Mouse (Mus musculus) stomach, postnatal 0 days (tissue): Measurements from ENCODE around the gene Ifnar2.

Experiments used
- CTCF ChIP-seq: IDR thresholded peaks from 2 replicates; pipeline ENCODE4 v1.5.1; 2016; ENCODE audit warnings: antibody characterized with exemption, low read depth, mild to moderate bottlenecking, moderate library complexity
- EP300 ChIP-seq: optimal IDR thresholded peaks from 2 replicates; pipeline ENCODE3; 2016; ENCODE audit warnings: antibody characterized with exemption

DNA sequence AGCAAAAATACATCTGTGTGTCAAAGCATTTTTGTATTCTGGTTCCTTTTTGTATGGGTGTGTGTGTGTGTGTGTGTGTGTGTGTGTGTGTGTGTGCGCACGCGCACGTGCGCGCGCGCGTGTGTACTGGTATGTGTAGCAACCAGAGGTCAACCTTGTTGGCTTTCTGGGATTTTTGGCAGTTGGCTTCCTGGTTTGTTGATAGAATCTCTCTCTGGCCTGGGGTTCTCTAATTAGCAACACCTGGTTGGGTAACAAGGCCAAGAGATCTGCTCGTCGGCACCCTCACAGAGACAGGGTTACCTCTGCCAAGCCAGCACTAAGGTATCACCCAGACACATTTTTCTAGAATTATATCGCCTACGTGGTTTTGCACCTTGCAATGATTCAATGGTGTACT is 13.1 kb upstream of the Ifnar2 start:
- TF ChIP-seq EP300 (no peak), CTCF (no peak)
